Mouse (Mus musculus): ENCODE data around the gene Gm10192. TPM values are rescaled to one million over a fixed set of nuclear protein-coding genes. Genes with fewer than 3 reads are reported as not detected.
A peak's percentile ranks its signal among the peaks of the same experiment; 100 is the strongest.

Gene Gm10192
- polyA plus RNA-seq, 1 experiment from 2014 or later: not detected

DNA sequence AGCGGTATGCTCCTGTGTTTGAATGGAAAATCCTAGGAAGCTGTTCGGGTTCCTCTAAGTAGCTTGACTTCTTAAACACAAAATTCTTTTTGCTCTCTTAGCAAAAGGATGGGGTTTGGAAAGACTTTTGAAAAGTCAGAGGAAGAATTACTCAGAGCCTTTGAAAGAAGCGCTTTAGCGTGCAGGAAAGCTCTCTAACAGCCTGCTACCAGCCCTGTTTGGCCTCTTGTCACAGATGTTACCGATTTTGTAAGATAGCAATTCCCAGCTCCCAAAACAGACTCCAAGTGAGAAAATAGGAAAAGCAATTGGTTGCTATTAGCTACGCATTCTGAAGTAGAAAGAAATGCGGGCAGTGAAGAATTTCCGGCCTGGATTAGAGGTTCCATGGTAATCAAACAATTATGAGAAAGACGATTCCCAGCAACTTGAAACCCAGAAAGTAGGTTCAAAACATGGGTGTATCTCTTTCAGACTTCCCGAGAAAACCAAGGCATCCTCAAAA lies 26.1 kb downstream of the Gm10192 start:
- 59% methylated on average over 10 of the region's 10 CpGs for WGBS
- no peak overlapping the region for H3K4me3 ChIP-seq (ENCODE audit: low read depth, low read length)

DNA sequence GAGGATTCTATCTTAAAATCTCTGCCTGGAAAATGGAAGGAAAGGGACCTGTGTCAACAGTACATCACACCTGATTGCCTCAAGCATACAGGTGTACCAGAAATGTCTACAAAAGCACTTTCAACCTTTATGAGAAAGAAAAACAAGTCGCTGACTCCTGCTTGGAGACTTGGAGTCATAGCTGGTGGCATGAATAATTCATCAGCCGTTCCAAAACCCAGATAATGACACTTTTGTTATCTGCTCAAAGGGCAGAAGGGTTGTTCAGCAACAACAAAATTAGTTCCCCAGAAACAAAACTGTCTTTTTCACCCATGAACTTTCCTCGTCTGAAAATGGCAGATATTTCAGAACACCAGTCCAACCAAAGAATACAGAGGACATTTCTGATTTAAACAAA lies 26.9 kb downstream of the Gm10192 start:
- Histone ChIP-seq H3K4me2 (ENCODE audit: low read depth) (no peak overlapping the region), H3K27ac (ENCODE audit: low read depth, low read length) (no peak overlapping the region), H3K9me3 (ENCODE audit: control insufficient read depth, low read length) (no peaks in the 10 kb centered on the region), H3K36me3 (ENCODE audit: control insufficient read depth, insufficient read depth, low read length) (no peaks in the 10 kb centered on the region), H3K9ac (ENCODE audit: low read length) (no peak overlapping the region), H3K4me1 (ENCODE audit: control insufficient read depth, insufficient read depth, low read length) (0 out of 2 replicates have a peak, but pooled peaks cover 2% of the 10 kb centered on the region), H3K4me3 (ENCODE audit: low read depth, low read length) (no peak overlapping the region), H3K27me3 (ENCODE audit: control insufficient read depth, insufficient read depth, low read length) (no peaks in the 10 kb centered on the region)
- 40% methylated on average over 3 of the region's 3 CpGs for WGBS
- ATAC-seq (ENCODE audit: insufficient read depth, low FRiP score, low TSS enrichment): peak; percentile 50; the same call in 1 of the 2 replicates
- no peak for DNase-seq (ENCODE audit: low spot score)

More for the DNA sequence above, 26.1 kb downstream of the Gm10192 start:
- no peak overlapping the region for H3K4me2 ChIP-seq (ENCODE audit: low read depth)
- ATAC-seq (ENCODE audit: insufficient read depth, low FRiP score, low TSS enrichment) (no peak), DNase-seq (ENCODE audit: low spot score) (no peak)
- no peaks in the 10 kb centered on the region for H3K9me3 ChIP-seq (ENCODE audit: control insufficient read depth, low read length)
- H3K4me1 ChIP-seq (ENCODE audit: control insufficient read depth, insufficient read depth, low read length): 0 out of 2 replicates have a peak, but pooled peaks cover 2% of the 10 kb centered on the region
- H3K27ac ChIP-seq (ENCODE audit: low read depth, low read length): no peak overlapping the region
- H3K36me3 ChIP-seq (ENCODE audit: control insufficient read depth, insufficient read depth, low read length): no peaks in the 10 kb centered on the region
- no peaks in the 10 kb centered on the region for H3K27me3 ChIP-seq (ENCODE audit: control insufficient read depth, insufficient read depth, low read length)
- no peak overlapping the region for H3K9ac ChIP-seq (ENCODE audit: low read length)

DNA sequence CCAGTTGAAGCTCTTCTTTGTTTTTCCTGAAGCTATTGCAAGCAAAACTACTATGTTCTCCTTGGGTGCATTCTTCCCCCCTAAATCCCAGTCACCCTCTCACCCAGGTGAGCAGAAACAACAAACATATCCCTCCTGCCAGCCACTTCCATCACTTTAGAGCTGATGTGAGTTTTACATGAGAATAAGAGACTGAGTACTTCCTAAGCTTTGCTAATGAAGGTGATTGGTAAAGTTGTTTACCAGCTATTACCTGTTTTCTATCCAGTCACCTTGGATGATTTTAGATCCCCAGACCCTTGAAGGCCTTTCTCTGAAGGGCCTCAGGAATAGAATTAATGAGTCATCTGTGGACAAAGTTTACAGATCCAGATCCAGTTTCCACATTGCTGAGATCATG lies 29.4 kb downstream of the Gm10192 start:
- Histone ChIP-seq H3K27ac (ENCODE audit: low read depth, low read length) (no peak overlapping the region), H3K4me1 (ENCODE audit: control insufficient read depth, insufficient read depth, low read length) (0 out of 2 replicates have a peak, but pooled peaks cover 2% of the 10 kb centered on the region), H3K9me3 (ENCODE audit: control insufficient read depth, low read length) (no peaks in the 10 kb centered on the region), H3K4me2 (ENCODE audit: low read depth) (no peak overlapping the region), H3K36me3 (ENCODE audit: control insufficient read depth, insufficient read depth, low read length) (no peaks in the 10 kb centered on the region), H3K9ac (ENCODE audit: low read length) (no peak overlapping the region), H3K27me3 (ENCODE audit: control insufficient read depth, insufficient read depth, low read length) (no peaks in the 10 kb centered on the region), H3K4me3 (ENCODE audit: low read depth, low read length) (no peak overlapping the region)
- ATAC-seq (ENCODE audit: insufficient read depth, low FRiP score, low TSS enrichment) (no peak), DNase-seq (ENCODE audit: low spot score) (no peak)

DNA sequence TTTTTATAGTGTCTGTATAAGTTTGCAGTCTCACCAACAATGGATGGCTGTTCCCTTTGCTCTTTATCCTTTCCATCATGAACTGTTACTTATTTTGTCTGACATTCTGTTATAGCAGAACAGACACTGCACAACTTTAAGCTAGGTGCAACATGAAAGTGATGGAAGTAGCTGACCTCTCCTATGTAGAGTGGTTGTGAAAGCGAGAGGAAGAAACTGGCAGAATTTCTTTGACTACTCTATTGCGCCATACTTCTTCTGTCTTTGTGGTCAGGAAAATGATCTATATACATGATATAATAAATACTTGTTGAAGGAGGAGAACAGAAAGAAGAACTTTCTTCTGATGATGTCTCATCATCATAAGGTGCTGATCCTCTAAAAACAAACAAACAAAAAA lies 40.5 kb downstream of the Gm10192 start:
- ATAC-seq (ENCODE audit: insufficient read depth, low FRiP score, low TSS enrichment) (no peak), DNase-seq (ENCODE audit: low spot score) (no peak)
- Histone ChIP-seq H3K9ac (ENCODE audit: low read length) (no peak overlapping the region), H3K27ac (ENCODE audit: low read depth, low read length) (no peak overlapping the region), H3K4me3 (ENCODE audit: low read depth, low read length) (no peak overlapping the region), H3K9me3 (ENCODE audit: control insufficient read depth, low read length) (no peaks in the 10 kb centered on the region), H3K4me1 (ENCODE audit: control insufficient read depth, insufficient read depth, low read length) (no peaks in the 10 kb centered on the region), H3K27me3 (ENCODE audit: control insufficient read depth, insufficient read depth, low read length) (no peaks in the 10 kb centered on the region), H3K36me3 (ENCODE audit: control insufficient read depth, insufficient read depth, low read length) (no peaks in the 10 kb centered on the region), H3K4me2 (ENCODE audit: low read depth) (no peak overlapping the region)
- 96% methylated on average over 2 of the region's 2 CpGs for WGBS
